Mouse (Mus musculus) R1 (cell line): ENCODE results near the gene Aldh1a3.

Source experiments
- DNase-seq: peaks from one replicate; pipeline ENCODE4 v3.0.0-alpha.2; 2018; ENCODE audit warnings: low read depth, low spot score

Aldh1a3 gene

DNA sequence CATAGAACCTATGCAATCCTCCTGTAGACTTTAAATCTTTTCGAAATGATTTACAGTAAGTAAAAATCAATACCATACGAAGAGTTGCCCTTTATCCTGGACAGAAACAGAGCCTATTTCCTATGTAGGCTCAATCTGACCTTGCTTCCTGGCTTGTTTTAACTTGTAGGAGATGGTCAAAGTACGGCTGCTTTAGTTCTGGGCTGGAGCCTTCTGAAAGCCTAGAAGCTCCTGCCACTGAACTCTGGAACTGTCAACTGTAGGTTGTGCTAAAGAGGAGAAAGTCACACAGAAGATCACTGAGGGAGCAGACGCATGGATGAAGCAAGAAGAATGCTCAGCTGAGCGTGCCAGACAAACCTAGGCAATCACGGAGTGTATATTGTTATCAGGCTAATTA is 56.3 kb downstream of the Aldh1a3 start:
- DNase-seq: no peak

- no peak for DNase-seq
These were observed 57.3 kb downstream of the Aldh1a3 start for GRCm38 (mm10) chr7:66369934-66370445.

DNA sequence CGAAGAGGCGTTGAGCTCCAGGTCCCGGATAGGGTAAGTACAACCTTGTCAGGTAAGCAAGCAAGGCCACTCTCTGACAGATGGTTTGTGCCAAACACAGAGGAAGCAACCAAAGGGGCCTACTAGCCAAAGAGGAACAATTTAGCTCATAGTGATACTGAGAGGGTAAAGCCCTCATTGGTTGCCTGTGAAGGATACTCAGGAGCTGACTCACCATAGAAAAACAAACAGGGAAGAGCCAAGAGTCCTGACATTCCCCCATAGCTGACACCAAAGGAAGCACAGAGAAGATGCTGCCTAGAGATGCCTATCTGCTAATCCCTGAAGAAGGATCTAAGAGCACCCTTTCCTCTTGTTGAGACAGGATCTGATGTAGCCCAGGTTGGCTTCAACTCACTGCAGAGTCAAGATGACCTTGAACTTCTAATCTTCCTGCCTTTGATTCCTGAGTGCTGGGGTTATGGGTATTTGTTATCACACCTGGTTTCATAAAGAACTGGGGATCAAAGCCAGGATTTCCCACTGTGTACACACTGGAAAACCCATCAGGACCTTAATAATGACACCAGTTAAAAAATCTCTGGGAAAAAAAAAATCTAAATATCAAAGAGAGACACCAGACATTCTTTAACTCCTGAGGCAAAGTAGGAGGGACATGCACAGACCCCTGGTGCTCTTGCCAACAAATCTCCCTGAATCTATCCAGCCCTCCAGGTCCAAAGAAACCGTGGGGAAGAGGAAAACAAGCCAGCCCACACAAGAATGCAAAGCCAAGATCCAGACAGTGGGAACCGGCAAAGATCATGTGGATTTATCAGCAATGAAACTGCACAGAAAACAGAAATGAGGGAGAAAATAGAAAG is 58.0 kb downstream of the Aldh1a3 start:
- peak; percentile 15 for DNase-seq

- DNase-seq: no peak
These were observed 61.4 kb downstream of the Aldh1a3 start, which contains the start of gene Gm10974 for GRCm38 (mm10) chr7:66365904-66366303. Gene Gm10974, plus strand, starts transcription at chr7:66365905.

GRCm38 (mm10) chr7:66365411-66365810 is 61.9 kb downstream of the Aldh1a3 start:
- no peak for DNase-seq

DNA sequence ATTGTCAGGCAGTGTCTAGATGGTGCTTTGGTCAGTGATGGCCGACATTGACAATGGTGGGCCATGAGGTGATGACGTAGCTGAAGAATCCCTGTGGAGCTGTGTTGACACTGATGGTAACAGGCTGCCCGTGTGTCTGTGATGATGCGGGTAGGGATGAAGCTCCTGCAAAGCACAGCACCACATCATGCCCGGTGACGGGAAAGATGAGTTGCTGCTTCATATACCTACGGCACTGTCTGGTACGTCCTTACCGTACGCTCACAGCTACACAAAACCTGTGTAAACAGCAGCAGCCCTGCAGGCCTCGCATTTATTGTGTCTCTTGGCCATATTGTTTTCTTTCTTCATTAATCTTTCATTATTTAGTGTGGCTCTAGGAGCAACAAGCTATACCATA is 62.8 kb downstream of the Aldh1a3 start:
- DNase-seq: no peak

DNA sequence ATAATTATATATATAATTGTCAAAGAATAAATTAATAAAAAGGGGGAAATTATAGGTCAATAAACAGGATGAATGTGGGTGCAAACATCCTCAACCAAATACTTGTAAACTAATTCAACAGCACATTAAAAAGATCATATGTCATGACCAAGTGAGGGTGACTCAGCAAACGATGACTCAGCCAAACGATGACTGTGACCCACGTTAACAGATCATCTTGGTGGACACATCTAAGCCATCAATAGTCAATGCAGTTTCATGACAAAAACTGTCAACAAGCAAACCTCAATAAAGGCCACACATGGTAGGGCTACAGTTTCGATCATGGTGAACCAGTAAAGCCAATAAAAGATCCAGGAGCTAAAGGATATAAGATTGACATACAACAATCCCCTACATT is 68.3 kb downstream of the Aldh1a3 start:
- no peak for DNase-seq

- no peak for DNase-seq
These were observed 68.9 kb downstream of the Aldh1a3 start for GRCm38 (mm10) chr7:66358461-66358860.

DNA sequence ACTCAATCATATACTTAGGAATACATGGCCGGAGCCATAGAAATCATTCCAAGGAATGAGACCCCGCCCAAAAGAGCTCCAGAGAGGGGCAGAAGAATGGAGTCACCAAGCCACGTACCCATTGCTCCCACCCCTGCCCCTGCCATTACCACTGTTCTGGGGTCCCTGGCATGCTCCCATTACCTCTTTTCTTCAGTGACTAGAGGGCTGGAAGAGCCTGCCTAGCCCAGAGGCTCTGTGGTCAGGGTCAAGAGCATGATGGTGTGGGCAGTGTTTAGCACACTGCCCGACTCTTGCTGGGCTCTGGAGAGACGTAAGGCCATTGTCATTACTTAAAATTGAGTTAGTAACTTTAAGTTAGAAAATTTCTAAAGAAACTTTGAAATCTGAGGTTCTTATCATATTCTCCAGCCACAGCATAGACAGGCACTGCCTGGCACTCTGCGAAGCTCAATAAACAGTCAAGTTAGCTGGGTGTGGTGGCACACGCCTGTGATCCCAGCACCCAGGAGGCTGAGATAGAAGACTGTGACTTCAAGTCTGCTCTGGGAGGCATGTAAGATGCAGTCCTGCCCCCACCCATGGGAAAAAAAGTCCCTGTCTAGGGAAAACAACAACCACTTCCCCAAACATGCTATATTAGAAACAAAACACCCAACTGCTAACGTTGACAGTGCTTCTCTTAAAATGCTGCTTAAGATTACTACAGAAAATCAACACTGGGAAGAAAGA is 71.4 kb downstream of the Aldh1a3 start:
- no peak for DNase-seq

GRCm38 (mm10) chr7:66354911-66355310 is 72.4 kb downstream of the Aldh1a3 start:
- DNase-seq: no peak

DNA sequence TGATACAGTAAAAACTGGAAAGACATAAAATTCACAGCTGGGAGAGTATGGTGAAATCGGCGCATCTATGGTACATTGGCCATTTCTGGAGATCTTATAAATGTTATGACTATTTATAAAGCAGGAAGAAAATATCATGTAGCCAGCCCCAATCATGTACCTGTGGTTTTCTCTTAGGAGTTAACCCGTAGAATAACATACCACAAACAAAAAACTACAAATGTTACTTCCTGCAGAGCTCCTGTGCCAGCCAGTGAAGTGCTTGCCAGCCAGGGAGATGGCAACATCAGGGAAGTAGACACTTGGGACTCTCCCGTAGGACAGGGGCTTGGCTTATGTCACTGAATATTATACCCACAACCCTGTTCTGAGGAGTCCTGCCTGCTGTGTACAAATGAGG is 76.2 kb downstream of the Aldh1a3 start:
- no peak for DNase-seq

DNA sequence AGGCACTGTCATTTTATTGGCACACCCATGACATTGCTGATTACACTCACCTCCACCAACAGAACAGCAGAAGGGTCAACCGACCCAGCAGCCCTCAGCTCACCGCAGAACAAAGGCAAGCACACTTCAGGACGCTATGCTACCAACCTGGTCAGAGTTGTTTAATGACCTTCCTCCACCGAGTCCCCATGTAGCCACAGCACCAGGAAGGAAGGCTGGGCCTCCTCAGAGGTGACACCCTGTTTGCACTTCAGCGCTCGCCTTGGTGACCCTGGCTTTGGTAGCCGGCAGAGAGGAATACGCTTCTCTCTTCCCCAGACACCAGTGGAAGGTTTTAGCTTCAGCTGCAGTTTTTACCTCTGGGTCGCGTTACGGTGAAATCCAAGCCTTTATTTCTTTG is 77.6 kb downstream of the Aldh1a3 start:
- DNase-seq: no peak

DNA sequence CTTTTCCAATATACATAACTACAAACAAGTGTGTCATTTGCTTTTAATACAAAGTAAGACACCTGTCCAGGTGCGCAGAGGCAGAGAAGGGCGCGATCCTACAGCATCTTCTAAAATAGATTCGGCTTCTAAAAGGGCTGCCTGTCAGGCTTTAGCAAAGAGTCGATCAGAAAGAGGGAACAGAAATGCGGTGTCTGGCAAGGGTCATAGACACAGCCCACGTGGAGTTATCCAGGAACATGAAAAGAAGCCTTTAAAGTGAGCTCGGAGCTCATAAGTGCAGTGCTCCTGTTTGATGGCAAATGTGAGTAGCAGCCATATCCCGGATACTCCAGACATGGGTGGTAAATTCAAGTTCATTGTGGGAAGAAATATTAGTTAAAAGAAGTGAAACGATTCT is 78.7 kb downstream of the Aldh1a3 start:
- DNase-seq: no peak

- DNase-seq: no peak
These were observed 80.2 kb downstream of the Aldh1a3 start for GRCm38 (mm10) chr7:66346959-66347663.

DNA sequence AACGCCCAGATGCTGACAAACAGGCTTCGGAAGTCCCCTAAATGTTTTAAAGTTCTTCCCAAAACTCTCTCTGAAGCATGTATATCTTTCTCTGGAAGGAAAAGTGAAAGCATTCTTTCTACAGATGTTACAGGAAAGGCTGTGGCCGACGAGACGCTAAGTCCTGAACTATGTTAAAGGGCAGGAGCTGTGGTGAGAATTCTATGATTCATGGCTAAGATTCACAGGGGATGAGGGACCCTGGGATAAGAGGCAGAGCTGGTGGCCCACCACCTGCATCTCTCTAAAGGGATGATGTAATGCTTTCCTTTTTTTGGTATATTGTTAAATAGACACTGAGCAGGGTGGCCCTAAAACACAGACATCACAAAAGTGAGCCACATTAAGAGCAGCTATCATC is 84.0 kb downstream of the Aldh1a3 start:
- DNase-seq: no peak

GRCm38 (mm10) chr7:66342831-66343230 is 84.5 kb downstream of the Aldh1a3 start:
- no peak for DNase-seq

DNA sequence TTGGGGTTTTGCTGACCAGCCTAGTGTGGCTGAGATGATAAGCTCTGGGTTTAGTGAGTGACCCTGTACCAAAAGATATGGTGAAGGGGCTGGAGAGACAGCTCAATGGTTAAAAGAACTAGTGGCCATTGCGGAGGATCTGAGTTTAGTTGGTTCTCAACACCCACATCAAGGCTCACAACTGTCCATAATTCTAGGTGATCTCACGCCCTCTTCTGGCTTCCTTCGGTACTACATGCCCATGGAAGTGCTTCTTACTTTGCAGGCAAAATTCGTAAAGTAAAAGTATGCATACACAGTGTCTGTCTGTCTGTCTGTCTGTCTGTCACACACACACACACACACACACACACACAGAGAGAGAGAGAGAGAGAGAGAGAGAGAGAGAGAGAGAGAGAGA is 85.0 kb downstream of the Aldh1a3 start:
- DNase-seq: peak; percentile 58
